Mouse (Mus musculus): ENCODE measurements around the gene Plekhm3.

DNA sequence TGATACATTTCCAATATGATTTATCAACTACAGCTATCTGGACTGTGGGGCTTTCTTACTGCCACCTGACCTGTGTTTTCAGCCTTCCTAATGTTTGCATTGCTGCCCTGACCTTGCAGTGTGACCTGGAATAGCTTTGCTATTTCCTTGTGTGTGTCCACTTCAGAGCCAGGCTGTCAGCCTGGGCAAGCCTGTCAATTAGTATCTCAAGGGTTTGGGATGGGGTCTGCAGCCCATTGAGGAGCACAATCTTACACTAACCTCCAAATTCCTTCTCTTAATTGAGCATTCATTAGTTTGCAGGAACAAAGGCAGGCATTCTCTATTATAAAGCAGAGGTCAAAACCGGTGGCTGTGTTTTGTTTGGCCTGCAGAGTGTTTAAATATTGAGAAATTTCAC lies 107.6 kb downstream of the Plekhm3 start:
- no peak for TF ChIP-seq CTCF (IDR thresholded peaks at IDR 0.05; ENCODE audit: borderline replicate concordance, extremely low read depth, insufficient read depth, insufficient read length)
- TF ChIP-seq POLR2A (IDR thresholded peaks at IDR 0.05; ENCODE audit: borderline replicate concordance, extremely low read depth, insufficient read depth, insufficient read length, poor library complexity, severe bottlenecking) = no peak
